21 mouse cellular contexts compared by ENCODE assay signal in the genomic region with DNA sequence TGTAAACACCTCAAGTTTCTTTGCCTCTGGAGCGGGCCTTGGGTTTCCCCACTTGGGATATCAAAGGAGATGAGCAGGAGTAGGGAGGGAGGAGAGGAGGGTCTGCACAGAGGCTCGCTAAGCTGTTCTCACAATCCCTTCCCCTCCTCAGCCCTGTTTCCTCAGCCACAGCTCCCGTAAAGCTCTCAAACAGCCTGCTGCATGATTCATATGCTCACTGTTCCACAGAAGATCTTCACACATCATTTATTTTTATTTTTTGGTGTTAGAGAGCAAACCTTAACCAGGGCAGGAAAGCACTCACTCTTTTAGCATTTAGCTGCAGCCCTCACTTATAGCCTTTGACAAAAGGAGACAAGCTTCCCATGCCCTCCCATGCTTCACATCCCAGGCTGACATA.
"Had no signal": no experiment of that assay in that cellular context is flagged by ENCODE, and none has a peak within 500 bp of the region (broad histone marks: within the 10 kb centered on the region; RNA-seq: fewer than 3 reads in every experiment).

No protein-coding gene starts in this region.

- H3K27ac ChIP-seq: heart, adult 2 months; heart, embryonic 13.5 days; heart, embryonic 15.5 days; hindbrain, embryonic 13.5 days; hindbrain, embryonic 15.5 days; hindbrain, postnatal 0 days; limb, embryonic 13.5 days; limb, embryonic 15.5 days; liver, embryonic 12.5 days; liver, embryonic 14.5 days had no signal

- ATAC-seq: hindbrain, postnatal 0 days; intestine, embryonic 16.5 days; liver, embryonic 12.5 days had no signal

- H3K4me3 ChIP-seq: heart, adult 2 months; heart, embryonic 13.5 days; heart, embryonic 15.5 days; hindbrain, embryonic 13.5 days; hindbrain, embryonic 15.5 days; limb, embryonic 13.5 days; limb, embryonic 15.5 days; liver, embryonic 12.5 days had no signal

- H3K9ac ChIP-seq: heart, embryonic 13.5 days; heart, embryonic 15.5 days; hindbrain, embryonic 13.5 days; hindbrain, embryonic 15.5 days; limb, embryonic 13.5 days; limb, embryonic 15.5 days; liver, embryonic 12.5 days; liver, embryonic 14.5 days had no signal

- H3K27me3 ChIP-seq: heart, embryonic 13.5 days; heart, embryonic 15.5 days; hindbrain, embryonic 13.5 days; hindbrain, embryonic 15.5 days; limb, embryonic 13.5 days; limb, embryonic 15.5 days; liver, embryonic 12.5 days had no signal

- DNase-seq: gastrocnemius, postnatal 14 days; gastrocnemius, postnatal 36 days; heart, adult 2 months; heart, postnatal 14 days; heart, postnatal 36 days; kidney, adult 11 months; kidney, postnatal 36 days; layer of hippocampus, adult 9-11 months; layer of hippocampus, postnatal 36 days; left cerebral cortex, postnatal 4 days had no signal

- H3K4me1 ChIP-seq: heart, embryonic 13.5 days; heart, embryonic 15.5 days; hindbrain, embryonic 13.5 days; hindbrain, embryonic 15.5 days; limb, embryonic 13.5 days; limb, embryonic 15.5 days; liver, embryonic 12.5 days had no signal

- H3K9me3 ChIP-seq: heart, embryonic 13.5 days; heart, embryonic 15.5 days; hindbrain, embryonic 13.5 days; hindbrain, embryonic 15.5 days; limb, embryonic 13.5 days; limb, embryonic 15.5 days; liver, embryonic 12.5 days had no signal

- H3K4me2 ChIP-seq: heart, embryonic 11.5 days; heart, embryonic 13.5 days; heart, embryonic 15.5 days; hindbrain, embryonic 13.5 days; hindbrain, embryonic 15.5 days; limb, embryonic 13.5 days; limb, embryonic 15.5 days; liver, embryonic 12.5 days had no signal
